Mouse (Mus musculus) ES-Bruce4 (cell line): ENCODE measurements around the gene Filip1.
A peak's percentile ranks its signal among the peaks of the same experiment; 100 is the strongest.

Experiments
- CTCF ChIP-seq: IDR thresholded peaks from one replicate; pipeline ENCODE4 v1.8.1; 2011; ENCODE audit warnings: low read depth, low read length
- EP300 ChIP-seq: IDR thresholded peaks from 2 replicates; pipeline ENCODE4 v1.6.1; 2011; ENCODE audit warnings: low read depth, low read length; ENCODE audit not compliant: insufficient read depth

DNA sequence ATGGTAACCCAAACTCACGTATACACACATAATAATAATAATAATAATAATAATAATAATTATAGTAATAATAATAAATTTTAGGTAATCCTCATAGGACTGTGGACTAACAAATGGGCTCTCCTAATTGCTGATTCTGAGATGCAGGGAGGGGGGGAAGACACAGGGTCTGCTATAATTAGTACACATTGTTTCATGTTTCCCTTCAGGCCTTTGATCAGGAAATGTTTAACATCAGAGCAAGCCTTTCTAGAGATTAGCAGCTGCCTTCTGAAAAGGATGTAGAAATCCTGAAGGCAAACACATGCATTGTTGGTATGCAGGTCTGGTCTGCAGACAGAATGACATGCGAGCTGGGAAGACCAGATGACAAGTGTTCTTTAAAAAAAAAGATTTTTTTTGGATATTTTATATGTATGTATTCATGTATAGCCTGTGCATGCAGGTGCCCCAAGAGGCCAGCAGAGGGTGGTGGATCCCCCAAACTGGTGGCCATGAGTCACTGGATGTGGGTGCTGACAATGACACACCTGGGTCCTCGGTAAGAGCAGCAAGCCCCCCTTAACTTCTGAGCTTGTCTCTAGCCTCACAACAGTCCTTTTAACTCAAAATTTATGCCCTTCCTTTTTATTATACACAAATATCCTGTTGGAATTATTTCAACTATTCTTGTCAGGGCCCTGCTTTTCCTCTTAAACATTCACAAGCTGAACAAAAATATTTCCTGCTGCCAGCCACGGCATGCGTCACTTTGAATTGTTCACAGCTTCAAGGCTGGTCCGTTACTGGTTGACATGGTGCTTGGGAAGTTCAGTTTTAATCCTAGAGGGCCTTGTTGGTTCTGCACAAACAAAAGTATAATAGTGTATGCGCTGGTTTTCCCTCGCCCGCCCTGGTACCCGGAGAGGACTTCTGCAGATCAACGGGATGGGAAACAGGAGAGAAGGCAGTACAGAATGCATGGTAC is 127.1 kb downstream of the Filip1 start:
- TF ChIP-seq CTCF (peak; percentile 8), EP300 (no peak)
